Mouse (Mus musculus): ENCODE measurements around the gene Zfp346.

GRCm38 (mm10) chr13:55099726-55100478 is 5.2 kb upstream of the Zfp346 start, which contains the start of gene Uimc1:
- TF ChIP-seq POLR2A (IDR thresholded peaks at IDR 0.05; ENCODE audit: borderline replicate concordance, low read depth, low read length) (peak; percentile 76; the same call in 1 of the 2 replicates), CTCF (IDR thresholded peaks at IDR 0.05; ENCODE audit: low read depth, low read length) (no peak)

Measured in bone marrow macrophage, adult 2 months (primary cell).